Mouse (Mus musculus) Muller cell, postnatal 12 days (primary cell): ENCODE measurements at regions not wholly inside any gene's neighbourhood (a gene's known extent, or its start where the extent isn't known, plus 50 kb on each side); places are given as distances from the start of the nearest gene placed in this dataset.

Source experiments
- DNase-seq: peaks from one replicate; pipeline ENCODE4 v3.0.0-alpha.2; 2015; ENCODE audit errors: inconsistent ontology term

- no peak for DNase-seq
Measured at GRCm38 (mm10) chr13:71149303-71149696, 307.7 kb upstream of the Adamts16 start.

DNA sequence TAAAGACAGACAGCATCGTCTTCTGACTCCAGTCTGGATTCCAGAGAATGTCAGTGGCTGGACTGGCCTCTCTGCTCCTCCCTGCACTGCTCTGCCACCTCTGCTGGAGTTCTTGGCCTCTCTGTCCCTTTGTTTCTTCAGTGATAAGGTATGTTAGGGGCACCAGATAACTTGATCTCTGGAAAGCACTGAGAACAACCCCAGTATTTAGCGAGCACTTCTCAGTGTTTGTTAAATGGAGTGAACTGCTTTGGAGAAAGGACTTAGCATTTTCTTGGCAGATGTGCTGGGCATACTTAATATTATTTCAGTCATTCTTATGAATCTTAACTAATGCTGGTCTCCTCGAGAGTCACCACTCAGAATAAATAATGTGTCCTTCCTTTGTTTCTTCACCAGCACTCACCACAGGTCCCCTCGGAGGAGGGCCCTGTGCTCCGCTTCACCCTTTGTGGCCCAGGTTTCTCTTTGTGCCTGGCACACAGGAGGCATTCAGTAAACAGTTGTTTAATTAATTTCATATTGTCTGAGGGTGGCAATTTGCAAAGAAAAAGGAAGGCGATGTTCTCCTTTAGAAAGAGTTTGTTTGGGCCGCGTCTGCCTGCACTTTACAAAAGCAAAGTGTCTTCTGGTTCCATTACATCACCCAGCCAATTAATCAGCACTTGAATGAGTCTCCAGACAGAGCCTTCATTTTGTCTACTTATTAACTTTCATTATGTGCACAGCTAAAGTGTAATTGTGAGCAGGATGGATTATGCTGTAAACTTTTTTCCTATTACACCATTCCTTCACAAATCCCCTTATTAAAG, 307.1 kb upstream of the Adamts16 start:
- DNase-seq: peak; percentile 47

DNA sequence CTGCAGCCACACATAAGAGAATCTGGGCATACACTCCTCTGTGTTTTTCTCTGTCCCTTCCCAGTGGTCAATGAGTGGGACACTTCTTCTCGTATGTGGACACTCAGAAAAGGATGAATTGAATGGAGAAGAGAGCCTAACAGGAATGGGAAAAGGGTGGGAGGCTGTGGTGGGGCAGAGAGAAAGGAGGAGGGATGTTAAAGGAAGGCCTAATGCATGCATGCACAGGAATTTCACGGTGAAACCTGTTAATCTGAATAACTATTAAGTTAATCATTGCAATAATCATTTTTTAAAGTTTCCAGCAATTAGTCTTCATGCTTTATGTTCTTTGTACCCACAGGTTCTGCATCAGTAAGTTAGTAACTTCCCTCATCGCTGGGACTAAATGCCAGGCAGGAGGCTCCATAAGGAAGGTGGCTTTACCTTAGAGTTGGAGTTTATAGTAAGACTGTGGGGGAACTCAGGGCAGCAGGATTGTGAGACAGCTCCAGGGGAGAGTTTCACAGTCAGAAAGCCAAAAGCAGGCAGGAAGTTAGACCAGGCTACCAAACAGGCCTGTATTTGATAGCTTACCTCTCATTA, 305.3 kb upstream of the Adamts16 start:
- DNase-seq: no peak

- DNase-seq: peak; percentile 27
Measured at GRCm38 (mm10) chr13:71138745-71139312, 297.2 kb upstream of the Adamts16 start.

- DNase-seq: no peak
Measured at GRCm38 (mm10) chr13:71135940-71136632, 294.5 kb upstream of the Adamts16 start.

DNA sequence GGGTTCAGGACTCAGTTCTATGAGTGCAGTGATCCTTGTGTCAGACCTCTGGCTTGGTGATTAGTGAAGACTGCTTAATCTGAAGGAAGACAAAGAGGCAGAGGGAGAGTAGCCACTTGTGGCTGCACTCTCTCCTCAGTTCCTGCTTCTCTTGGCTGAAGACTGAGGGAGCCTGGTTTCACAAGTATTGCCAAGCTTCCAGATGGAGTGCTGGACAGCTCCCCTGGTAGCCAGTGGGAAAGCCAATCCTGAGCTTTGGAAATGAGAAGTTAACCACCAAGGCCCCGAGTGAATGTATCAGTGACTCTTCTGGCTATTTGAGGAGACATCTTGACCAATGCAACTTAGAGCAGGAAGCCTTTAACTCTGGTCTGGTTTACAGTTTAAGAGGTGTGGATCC, 279.9 kb upstream of the Adamts16 start:
- peak; percentile 41 for DNase-seq

DNA sequence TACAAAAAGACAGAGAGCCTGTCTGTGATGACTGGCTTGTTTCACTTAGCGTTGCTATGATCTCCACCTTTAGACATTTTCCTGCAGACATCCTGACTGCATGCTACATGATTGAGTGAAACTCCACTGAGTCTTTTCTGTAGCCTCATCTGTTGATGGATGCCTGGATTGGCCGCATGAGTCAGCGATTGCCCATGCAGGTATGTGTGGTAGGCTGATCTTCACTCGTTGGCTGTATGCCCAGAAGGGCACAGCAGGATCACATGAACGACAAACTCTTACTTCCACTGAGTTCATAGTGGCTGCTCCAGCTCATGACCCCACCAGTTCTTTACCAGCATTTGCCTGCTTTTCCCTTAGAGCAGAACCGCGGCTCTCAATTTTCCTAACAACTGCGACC, 266.6 kb upstream of the Adamts16 start:
- DNase-seq: no peak

DNA sequence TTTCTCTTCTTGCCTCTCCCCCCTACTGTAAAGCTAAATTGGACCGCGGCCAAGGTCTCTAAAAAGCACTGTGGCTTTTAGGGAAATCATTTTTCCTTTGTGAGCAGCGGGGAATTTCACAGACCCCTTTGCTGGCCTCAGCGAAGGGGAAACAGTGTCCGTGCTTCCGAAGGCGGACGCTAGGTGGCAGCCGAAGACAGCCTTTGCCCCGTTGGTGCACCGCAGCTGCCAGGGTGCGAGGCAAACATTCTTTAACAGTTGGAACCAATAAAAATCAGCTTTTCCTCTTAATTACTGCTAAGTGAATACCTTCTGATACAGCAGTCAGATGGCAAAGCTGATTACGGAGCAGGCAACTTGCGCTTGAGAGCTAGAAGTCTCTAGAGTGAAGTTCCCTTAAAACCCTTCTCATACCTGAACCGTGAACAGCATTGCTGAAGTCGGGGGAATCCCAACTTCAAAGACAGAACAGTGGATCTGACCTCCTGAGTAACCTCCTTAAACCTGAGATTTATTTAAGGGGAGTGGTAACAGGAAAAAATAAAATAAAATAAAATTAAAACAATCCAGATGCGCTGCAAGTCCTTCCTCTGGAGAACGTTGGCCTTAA, 263.7 kb upstream of the Adamts16 start:
- peak; percentile 70 for DNase-seq

GRCm38 (mm10) chr13:71104419-71105228, 263.0 kb upstream of the Adamts16 start:
- DNase-seq: peak; percentile 38

DNA sequence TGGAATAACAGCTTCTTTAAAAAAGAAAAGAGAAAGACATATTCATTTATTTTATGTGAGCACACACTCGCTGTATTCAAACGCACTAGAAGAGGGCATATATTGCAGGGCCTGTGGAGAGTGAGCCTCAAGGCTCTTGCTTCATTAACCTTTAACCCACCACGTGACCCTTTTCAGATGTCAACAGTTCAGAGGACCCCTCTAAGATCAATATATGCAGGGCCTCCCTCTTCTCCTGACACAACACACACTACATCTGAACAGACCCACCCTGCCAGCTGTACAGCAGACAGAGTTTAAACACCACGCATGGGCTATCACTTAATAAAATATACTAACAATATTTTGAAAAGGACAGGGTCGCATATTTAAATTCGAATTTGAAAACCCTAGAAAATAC, 242.7 kb upstream of the Adamts16 start:
- DNase-seq: no peak

DNA sequence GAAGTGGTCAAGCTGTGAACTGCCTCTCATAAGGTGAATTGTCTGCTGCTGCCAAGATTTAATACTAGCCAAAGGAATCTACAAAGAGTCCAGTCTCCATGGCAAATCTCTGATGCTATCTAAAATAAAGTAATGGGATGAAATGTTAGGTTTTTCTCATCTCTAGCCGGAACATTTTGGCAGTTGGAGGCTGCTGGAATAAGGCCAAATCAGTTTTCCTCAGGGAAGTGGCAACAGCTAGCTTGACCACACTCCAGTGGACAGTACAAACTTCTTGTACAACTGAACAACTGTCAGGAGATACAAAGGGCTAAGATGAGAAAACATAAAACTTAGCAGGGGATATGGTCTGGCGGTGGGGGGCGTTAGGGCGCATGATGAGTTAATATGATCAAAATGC, 234.3 kb upstream of the Adamts16 start:
- DNase-seq: no peak

- DNase-seq: no peak
Measured at GRCm38 (mm10) chr13:71074012-71074411, 232.4 kb upstream of the Adamts16 start.

DNA sequence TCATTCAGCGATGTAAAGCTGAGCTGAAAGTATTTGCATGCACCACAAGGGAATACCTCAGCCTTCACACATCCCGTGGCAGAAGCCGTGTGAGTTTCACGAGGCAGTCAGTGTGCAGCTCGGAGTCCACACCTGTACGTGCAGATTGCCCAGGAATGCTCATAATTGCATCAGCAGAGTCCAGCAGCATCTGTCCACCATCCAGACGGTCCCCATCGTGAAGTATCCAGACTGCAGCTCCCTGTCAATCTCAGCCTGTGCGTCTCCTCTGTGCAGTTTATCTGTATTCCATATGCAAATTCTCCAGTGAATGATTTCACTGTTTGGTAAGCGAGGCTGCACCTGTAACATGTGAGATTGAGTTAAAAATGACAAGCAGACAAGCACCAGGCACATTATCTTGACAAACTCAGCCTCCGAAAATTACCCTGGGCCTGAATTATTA, 227.2 kb upstream of the Adamts16 start:
- DNase-seq: no peak

DNA sequence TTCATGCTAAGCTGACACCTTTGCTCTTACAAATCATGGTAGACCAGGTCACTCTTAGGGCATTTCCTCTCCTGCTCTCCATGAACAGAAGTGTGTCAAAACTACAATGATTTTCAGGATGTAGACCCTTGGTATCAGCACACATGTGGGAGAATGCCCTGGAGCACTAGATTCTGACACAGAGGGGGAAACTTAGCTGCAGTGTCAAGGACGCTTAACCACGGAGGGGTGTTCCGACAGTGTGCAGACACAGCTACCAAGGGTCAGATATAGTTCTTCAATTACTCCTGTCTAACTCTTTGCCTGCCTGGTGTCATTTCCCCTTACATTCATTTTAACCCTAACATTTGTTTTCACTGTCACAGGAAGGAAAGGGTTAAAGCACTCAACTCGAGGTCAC, 226.4 kb upstream of the Adamts16 start:
- no peak for DNase-seq

DNA sequence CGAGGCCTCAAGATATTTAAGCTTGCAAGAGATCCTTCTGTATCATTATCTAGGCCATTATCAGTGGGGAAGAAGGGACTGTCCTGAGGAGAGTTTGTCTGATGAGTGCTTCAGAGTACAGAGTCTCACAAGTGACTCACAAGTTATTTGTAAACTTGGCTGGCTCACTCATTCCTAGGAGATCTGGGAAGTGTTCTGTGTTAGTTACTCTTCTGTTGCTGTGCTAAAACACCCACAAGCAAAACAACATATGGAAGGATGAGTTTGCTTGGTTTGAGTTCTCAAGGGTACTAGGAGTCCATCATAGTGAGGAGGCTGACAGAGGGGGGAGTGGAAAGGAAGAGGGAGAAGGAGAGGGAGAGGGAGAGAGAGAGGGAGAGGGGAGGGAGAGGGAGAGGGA, 224.0 kb upstream of the Adamts16 start:
- no peak for DNase-seq

DNA sequence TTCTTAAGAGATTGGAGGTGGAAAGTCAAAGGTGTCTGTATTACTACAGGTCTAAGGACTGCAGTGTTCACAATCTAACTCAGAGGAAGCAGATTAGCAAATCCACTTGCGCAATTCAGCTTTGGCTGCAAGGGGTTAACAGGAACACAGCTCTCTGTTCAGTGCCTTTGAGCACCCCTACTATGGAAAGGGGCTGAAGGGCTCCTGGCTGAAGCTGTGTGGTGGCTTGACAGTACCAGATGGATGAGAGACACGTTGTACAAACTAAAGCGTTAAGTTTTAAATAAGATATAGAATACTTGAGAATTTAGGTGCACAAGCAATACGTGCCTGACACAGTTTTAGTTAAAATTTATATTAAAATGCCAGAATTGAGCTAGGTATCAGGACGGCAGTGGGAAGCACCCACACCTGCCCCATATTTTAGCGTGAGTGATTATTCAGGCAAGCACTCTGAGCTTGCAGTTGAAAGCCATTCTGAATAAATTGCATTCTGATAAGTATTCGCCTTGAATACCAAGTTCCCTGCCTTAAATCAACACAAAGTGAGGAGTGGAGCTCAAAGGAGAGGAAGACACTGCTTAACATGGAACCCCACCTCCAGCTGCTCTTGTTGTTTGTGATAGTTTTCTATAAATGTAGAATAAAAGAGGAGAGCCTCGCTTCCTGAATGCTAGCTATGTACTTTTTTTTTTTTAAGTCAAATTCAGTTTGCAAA, 223.1 kb upstream of the Adamts16 start:
- no peak for DNase-seq

GRCm38 (mm10) chr13:71053361-71054264, 212.0 kb upstream of the Adamts16 start:
- DNase-seq: no peak

DNA sequence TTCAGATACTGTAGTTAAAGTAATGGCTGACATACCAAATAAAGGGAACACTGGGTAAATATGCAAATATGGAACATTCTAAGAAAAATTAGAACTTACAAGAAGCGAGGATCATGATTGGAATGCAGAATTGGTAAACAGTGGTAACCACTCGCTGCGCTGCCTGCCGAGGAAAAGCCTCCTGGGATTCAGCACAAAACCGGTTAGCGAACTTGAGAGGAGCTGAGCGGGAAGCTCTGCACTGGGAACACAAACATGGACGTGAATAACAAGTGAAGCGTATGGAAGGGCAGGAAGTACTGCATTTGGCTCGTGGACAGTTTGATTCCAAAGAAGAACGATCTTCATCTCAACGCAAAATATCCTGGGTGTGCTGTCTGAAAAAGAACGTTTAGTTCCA, 209.0 kb upstream of the Adamts16 start:
- no peak for DNase-seq

GRCm38 (mm10) chr13:71036000-71036399, 194.4 kb upstream of the Adamts16 start:
- DNase-seq: no peak
